Mouse (Mus musculus) myocyte (in vitro differentiated cells): Measurements from ENCODE around the gene Slc13a4.

Experiments
- CEBPB ChIP-seq: IDR thresholded peaks from 2 replicates; pipeline ENCODE4 v1.6.1; 2011; ENCODE audit warnings: mild to moderate bottlenecking, moderate library complexity; ENCODE audit not compliant: poor library complexity, insufficient read depth, severe bottlenecking
- E2F4 ChIP-seq: IDR thresholded peaks from one replicate; pipeline ENCODE4 v1.6.1; 2011; ENCODE audit warnings: mild to moderate bottlenecking, control low read depth, moderate library complexity; ENCODE audit not compliant: insufficient read depth
- MAX ChIP-seq: IDR thresholded peaks from one replicate; pipeline ENCODE4 v1.6.1; 2011; ENCODE audit warnings: low read depth, mild to moderate bottlenecking, control low read depth
- MYOD1 ChIP-seq, 3 experiments: IDR thresholded peaks; one replicate each; pipeline ENCODE4 v1.6.1; 2011; ENCODE audit warnings: control low read depth in 2 of 3, low read depth in 2 of 3, mild to moderate bottlenecking in 2 of 3, moderate library complexity in 1 of 3; ENCODE audit not compliant: insufficient read length in 2 of 3, control insufficient read depth in 1 of 3
- MYOG ChIP-seq, 3 experiments: IDR thresholded peaks; one replicate each; pipeline ENCODE4 v1.6.1; 2011; ENCODE audit warnings: control low read depth in 2 of 3, low read depth in 2 of 3, mild to moderate bottlenecking in 2 of 3; ENCODE audit not compliant: insufficient read length in 2 of 3, control insufficient read depth in 1 of 3, insufficient read depth in 1 of 3
- POLR2A ChIP-seq: IDR thresholded peaks from one replicate; pipeline ENCODE4 v1.6.1; 2011; ENCODE audit warnings: low read depth, mild to moderate bottlenecking, control low read depth, moderate library complexity; ENCODE audit not compliant: insufficient read length
- POLR2AphosphoS2 ChIP-seq: IDR thresholded peaks from one replicate; pipeline ENCODE4 v1.6.1; 2011; ENCODE audit warnings: low read depth, control low read depth; ENCODE audit not compliant: insufficient read length
- REST ChIP-seq: IDR thresholded peaks from one replicate; pipeline ENCODE4 v1.6.1; 2011; ENCODE audit warnings: mild to moderate bottlenecking, control low read depth, moderate library complexity; ENCODE audit not compliant: insufficient read depth, insufficient read length
- TCF3 ChIP-seq: IDR thresholded peaks from one replicate; pipeline ENCODE4 v1.6.1; 2011; ENCODE audit warnings: low read depth, control low read depth; ENCODE audit not compliant: insufficient read length
- USF1 ChIP-seq: IDR thresholded peaks from one replicate; pipeline ENCODE4 v1.6.1; 2011; ENCODE audit warnings: low read depth, mild to moderate bottlenecking, control low read depth, moderate library complexity

DNA sequence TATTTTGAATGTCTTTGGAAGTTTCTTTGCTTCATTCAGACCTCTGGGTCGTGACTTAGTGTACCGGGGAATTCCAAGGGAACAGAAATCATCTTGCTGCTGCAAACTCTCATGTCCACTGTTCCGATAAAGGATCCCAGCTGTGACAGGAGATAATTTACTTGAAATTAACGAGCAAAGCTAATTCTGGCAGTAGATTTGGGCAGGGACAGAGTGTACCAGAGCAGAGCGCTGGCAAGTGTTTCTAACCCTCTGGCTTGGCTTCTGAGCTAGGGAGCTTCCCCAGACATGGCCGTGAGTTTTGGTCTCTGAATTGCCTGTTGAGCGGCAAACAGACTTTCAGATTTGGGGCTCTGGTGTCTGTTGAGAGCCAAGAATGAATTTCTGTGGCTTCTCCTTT is 41.9 kb upstream of the Slc13a4 start:
- TF ChIP-seq POLR2A (no peak), E2F4 (no peak), CEBPB (no peak), MYOG (IDR thresholded peaks at IDR 0.05; ENCODE audit: control insufficient read depth in 1 of 3, insufficient read depth in 1 of 3, insufficient read length in 2 of 3, low read depth in 2 of 3) (no peak), REST (no peak), MAX (no peak), MYOD1 (IDR thresholded peaks at IDR 0.05; ENCODE audit: control insufficient read depth in 1 of 3, insufficient read length in 2 of 3, low read depth in 2 of 3) (no peak), USF1 (no peak), TCF3 (no peak), POLR2AphosphoS2 (no peak)
